Mouse (Mus musculus) splenic B cell, adult 2 months (primary cell): ENCODE measurements around the gene Cmtm6.
"Not testable (repeated sequence)": the region's sequence is repeated elsewhere in the genome, so short reads cannot be mapped to it uniquely, and the experiment has no call there.

ENCODE experiments used
- DNase-seq: peaks from one replicate; pipeline ENCODE4 v3.0.0-alpha.2; 2011; ENCODE audit warnings: low read depth, low spot score
- H3K27me3 ChIP-seq: 2 replicates; pipeline ENCODE4 v1.6.1; 2012; ENCODE audit warnings: mild to moderate bottlenecking, low read length, moderate library complexity, mixed read lengths; ENCODE audit not compliant: control insufficient read depth, poor library complexity, insufficient read depth, severe bottlenecking
- H3K36me3 ChIP-seq: 2 replicates; pipeline ENCODE4 v1.6.1; 2012; ENCODE audit warnings: mild to moderate bottlenecking, low read length, moderate library complexity, mixed read lengths; ENCODE audit not compliant: control insufficient read depth, poor library complexity, insufficient read depth, severe bottlenecking

The Cmtm6 gene

GRCm38 (mm10) chr9:114731011-114731755 is at the start of gene Cmtm6:
Gene Cmtm6, plus strand, starts transcription at chr9:114731116.
- Histone ChIP-seq H3K27me3 (no peaks in the 10 kb centered on the region), H3K36me3 (no peaks in the 10 kb centered on the region; the same call in 1 of the 2 replicates)
- DNase-seq, result peak; percentile 99

GRCm38 (mm10) chr9:114682193-114682592 is 48.7 kb upstream of the Cmtm6 start:
- no peaks in the 10 kb centered on the region for H3K36me3 ChIP-seq
- H3K27me3 ChIP-seq, result no peaks in the 10 kb centered on the region
- no peak for DNase-seq

- H3K36me3 ChIP-seq, result no peaks in the 10 kb centered on the region; the same call in 1 of the 2 replicates
- H3K27me3 ChIP-seq, result no peaks in the 10 kb centered on the region
- DNase-seq, result no peak
Observed at GRCm38 (mm10) chr9:114686245-114686644, 44.7 kb upstream of the Cmtm6 start.

DNA sequence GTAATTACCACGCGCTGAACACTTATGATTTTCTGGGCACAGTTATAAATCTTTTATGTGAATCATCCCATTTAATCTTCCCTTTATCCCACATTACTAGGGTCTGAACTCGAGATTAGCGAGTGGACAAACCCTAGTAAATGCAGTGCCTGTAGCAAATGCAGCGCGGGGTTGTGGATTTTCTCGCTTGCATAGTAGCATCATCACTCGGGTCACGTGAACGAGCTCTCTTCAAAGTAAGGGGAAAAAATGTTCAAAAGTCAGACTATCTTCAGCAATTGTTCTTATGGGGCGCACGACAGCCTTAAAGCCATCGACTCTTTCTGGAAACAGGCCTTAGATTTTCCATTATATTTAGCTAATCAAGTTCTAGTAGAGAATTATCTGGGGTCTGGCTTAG is 43.3 kb upstream of the Cmtm6 start:
- no peak for DNase-seq
- Histone ChIP-seq H3K36me3 (no peaks in the 10 kb centered on the region; the same call in 1 of the 2 replicates), H3K27me3 (no peaks in the 10 kb centered on the region)

DNA sequence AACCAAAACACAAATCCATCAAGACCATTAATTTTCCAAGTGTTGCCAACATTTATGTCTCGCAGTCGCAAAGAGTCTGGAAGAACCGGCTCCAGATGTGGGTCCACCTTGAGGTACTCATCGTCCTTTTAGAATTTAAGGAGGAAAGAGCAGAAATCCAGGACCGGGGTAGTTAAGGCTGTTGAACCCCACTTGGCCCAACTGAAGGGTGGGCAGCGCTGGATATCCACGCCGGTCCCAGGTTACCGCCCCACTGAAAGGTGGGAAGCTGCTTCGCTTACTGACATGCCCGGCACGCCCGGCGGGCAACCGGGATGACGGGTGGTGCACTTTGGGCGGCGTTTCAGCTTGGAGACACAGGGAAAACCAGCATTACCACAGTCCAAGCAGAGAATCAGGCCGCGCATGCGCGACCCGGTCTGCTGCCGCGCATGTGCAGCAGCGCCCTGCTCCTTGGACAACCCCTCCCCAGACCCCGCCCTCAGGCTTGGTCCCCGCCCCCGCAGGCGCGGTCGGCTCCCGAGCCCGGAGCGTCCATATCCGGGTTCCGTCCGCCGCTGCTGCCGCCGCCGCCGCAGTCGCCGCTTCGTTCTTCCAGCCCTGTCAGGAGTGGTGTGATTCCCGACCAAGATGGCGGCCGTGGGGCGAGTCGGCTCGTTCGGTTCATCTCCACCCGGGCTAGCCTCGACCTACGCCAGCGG is 42.5 kb upstream of the Cmtm6 start, which contains the start of gene Dync1li1:
Gene Dync1li1 (plus strand): TSS at position 539 of the 701 bp plus-strand sequence.
- no peaks in the 10 kb centered on the region; the same call in 1 of the 2 replicates for H3K36me3 ChIP-seq
- peak; percentile 97 for DNase-seq
- no peaks in the 10 kb centered on the region for H3K27me3 ChIP-seq

- DNase-seq, result no peak
Observed at GRCm38 (mm10) chr9:114688953-114689407, 41.9 kb upstream of the Cmtm6 start.

GRCm38 (mm10) chr9:114690119-114690601 is 40.8 kb upstream of the Cmtm6 start:
- H3K36me3 ChIP-seq, result no peaks in the 10 kb centered on the region; the same call in 1 of the 2 replicates
- no peak for DNase-seq
- H3K27me3 ChIP-seq, result no peaks in the 10 kb centered on the region

More at GRCm38 (mm10) chr9:114688953-114689407, 41.9 kb upstream of the Cmtm6 start:
- Histone ChIP-seq H3K36me3 (no peaks in the 10 kb centered on the region; the same call in 1 of the 2 replicates), H3K27me3 (no peaks in the 10 kb centered on the region)

DNA sequence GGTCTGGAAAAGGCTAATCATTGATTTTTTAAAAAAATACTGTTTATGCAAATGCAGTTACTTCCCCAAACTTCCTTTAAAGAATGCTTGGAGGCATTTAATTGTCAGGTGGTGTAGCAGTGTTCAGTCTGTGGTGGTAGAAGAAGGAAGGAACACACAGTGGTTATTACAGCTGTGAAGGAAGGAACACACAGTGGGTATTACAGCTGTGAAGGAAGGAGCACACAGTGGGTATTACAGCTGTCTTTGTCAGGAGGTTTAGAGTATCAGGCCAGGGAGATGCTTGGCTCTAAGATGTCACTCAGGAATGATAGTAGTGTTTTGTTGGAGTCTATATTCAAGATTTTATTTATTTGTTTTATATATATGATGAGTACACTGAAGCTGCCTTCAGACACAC is 39.8 kb upstream of the Cmtm6 start:
- Histone ChIP-seq H3K36me3 (no peaks in the 10 kb centered on the region; the same call in 1 of the 2 replicates), H3K27me3 (no peaks in the 10 kb centered on the region)
- DNase-seq, result peak; percentile 35

DNA sequence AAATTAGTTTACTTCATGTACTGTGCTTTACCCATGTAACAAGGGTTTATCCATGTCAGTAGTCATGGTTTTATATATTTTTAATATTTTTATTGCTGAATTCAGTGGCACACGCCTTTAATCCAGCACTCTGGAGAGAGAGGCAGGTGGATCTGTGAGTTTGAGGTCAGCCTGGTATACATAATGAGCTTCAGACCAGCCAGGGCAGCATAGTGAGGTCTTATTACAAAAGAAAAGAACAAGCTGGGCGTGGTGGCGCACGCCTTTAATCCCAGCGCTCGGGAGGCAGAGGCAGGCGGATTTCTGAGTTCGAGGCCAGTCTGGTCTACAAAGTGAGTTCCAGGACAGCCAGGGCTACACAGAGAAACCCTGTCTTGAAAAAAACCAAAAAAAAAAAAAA is 35.3 kb upstream of the Cmtm6 start:
- H3K36me3 ChIP-seq, DNase-seq, H3K27me3 ChIP-seq: not testable (repeated sequence)

- no peaks in the 10 kb centered on the region for H3K27me3 ChIP-seq
- H3K36me3 ChIP-seq, result 0 out of 2 replicates have a peak, but pooled peaks cover 3% of the 10 kb centered on the region
- no peak for DNase-seq
Observed at GRCm38 (mm10) chr9:114697072-114697471, 33.8 kb upstream of the Cmtm6 start.

- Histone ChIP-seq H3K36me3 (0 out of 2 replicates have a peak, but pooled peaks cover 3% of the 10 kb centered on the region), H3K27me3 (no peaks in the 10 kb centered on the region)
- DNase-seq, result no peak
Observed at GRCm38 (mm10) chr9:114697926-114698325, 33.0 kb upstream of the Cmtm6 start.

GRCm38 (mm10) chr9:114699262-114699661 is 31.7 kb upstream of the Cmtm6 start:
- DNase-seq, result no peak

GRCm38 (mm10) chr9:114699882-114700665 is 30.8 kb upstream of the Cmtm6 start:
- no peak for DNase-seq

More at GRCm38 (mm10) chr9:114699262-114699661, 31.7 kb upstream of the Cmtm6 start:
- 0 out of 2 replicates have a peak, but pooled peaks cover 3% of the 10 kb centered on the region for H3K36me3 ChIP-seq
- H3K27me3 ChIP-seq, result no peaks in the 10 kb centered on the region

GRCm38 (mm10) chr9:114701031-114701430 is 29.9 kb upstream of the Cmtm6 start:
- H3K27me3 ChIP-seq, result no peaks in the 10 kb centered on the region
- no peak for DNase-seq
- 0 out of 2 replicates have a peak, but pooled peaks cover 3% of the 10 kb centered on the region for H3K36me3 ChIP-seq

More at GRCm38 (mm10) chr9:114699882-114700665, 30.8 kb upstream of the Cmtm6 start:
- no peaks in the 10 kb centered on the region for H3K27me3 ChIP-seq
- 0 out of 2 replicates have a peak, but pooled peaks cover 3% of the 10 kb centered on the region for H3K36me3 ChIP-seq
